Mouse (Mus musculus) right cerebral cortex, postnatal 25 days (tissue): ENCODE measurements around the gene Gm5134.
"Not testable (repeated sequence)": the region's sequence is repeated elsewhere in the genome, so short reads cannot be mapped to it uniquely, and the experiment has no call there.

Source experiments
- DNase-seq: peaks from one replicate; pipeline ENCODE4 v3.0.0; 2022

Gene Gm5134

GRCm38 (mm10) chr10:75940520-75940919 is 13.8 kb upstream of the Gm5134 start, which contains the start of gene Gm867:
TSS of gene Gm867 (minus strand) at chr10:75940672.
- no peak for DNase-seq

DNA sequence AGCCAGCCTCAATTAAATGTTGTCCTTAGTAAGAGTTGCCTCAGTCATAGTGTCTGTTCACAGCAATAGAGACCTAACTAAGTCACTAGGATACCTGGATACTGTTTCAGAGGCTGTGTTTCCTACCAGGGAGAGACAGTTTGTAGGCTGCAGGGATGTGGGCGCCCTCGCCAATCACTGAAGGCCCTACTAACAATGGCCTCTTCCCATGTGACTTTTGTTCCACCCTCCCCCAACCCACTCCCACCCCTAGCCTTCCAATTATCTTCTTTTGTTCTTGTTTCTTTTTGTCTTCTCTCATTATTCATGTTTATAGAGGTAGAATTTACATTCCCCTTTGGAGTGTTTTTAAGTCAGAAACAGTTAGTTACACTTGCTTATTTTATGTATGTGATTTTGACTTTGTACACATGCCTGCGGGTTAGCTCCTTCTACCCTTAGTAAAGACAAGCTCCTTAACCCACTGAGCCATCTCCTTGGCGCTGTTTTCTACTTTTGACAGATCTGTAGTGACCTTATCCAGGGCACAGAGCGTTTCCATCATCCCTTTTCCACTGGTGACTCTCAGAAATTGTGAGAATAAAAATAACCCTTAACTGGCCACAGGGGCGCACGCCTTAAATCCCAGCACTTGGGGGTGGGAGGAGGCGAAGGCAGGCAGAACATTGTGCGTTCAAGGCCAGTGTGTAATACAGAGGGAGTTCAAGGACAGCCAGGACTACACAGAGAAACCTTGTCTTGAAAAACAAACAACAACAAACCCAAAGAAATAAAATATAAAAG is 13.1 kb upstream of the Gm5134 start:
- DNase-seq = no peak

DNA sequence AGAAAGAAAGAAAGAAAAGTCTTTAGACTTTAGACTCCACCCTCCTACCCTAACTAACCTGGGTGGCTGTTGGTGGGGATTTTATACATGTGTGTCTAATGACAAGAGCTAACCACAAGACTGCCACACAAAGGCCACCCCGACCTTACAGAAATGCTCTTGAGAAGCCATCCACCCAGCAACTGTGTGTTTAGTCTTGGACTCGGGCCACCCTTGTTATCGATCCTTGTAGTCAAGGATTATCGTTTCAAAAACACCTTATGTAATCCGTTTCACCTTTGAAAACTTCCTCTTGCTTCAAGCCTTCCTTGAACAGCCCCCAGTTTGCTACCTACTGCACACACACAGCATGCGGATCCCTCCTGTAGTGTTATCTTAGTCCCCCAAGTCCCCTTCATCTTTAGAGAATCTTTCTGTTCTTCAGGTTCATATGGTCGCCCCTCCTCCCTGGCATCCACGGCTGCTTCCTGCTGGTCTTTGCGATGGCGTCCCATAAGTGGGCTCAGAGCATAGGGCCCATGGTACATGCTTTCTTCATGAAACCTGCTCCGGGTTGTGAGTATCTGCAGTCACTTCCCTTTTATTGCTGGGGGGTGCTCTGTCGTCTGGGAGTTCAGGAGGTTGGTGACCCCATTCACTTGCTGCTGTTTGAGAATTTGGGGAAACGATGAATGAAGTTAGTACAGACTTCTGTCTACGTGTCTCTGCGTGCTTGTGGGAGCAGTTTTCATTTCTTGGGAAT is 11.4 kb upstream of the Gm5134 start, which contains the start of gene Vpreb3:
TSS of gene Vpreb3 (plus strand) at position 322 of the 742 bp plus-strand sequence.
- DNase-seq = no peak

DNA sequence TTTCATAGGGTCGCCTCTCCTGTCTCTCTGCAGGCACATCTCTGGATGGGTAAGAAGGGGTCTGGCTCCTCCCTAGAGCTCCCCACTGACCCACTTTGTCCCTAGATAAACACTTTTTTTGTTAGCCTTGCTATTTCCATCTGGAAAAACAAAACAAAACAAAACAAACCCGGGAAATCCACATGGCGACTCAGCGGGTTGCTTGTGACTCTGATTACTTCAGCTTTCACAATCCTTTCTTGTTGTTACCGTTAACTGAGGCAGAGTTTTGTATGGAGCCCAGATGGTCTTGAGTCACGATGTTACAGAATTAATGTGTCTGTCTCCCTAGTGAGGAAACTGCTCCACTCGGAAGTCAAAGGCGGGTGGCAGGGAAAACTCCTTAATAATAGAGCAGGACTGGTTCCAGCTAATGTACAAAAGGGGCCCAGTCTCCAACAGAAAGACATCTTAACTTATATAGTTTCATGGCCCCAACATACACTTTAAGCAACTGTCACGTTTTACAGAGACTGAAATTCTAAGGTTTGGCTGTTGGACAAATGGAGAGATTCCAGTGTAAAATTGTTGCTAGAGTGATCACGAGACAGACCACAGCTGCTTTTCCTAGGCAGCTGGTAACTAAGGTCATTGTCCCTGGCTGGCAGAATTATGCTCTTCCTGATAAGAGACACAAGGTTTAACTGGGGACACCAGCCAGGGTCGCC is 10.1 kb upstream of the Gm5134 start:
- no peak for DNase-seq

DNA sequence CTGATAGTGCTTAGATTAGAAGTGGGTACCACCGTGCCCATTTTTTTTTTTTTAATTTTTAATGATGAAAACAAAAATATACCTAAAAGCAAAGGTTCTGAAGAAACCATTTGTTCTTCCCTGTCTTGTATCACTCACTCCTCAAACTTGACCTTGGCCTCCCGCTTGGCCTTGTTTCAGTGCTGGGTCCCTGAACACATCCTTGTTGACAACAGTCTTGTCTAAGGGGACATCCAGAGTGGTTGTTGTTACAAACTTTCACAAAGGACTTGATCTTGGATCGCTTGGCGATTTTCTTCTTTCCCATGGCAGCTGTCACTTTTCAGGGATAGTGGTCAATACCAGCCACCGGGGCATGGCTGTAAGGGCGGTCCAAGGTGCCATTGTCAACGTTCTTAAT is 9.1 kb upstream of the Gm5134 start:
- no peak for DNase-seq

- no peak for DNase-seq
Measured at GRCm38 (mm10) chr10:75945896-75946295, 8.4 kb upstream of the Gm5134 start.

DNA sequence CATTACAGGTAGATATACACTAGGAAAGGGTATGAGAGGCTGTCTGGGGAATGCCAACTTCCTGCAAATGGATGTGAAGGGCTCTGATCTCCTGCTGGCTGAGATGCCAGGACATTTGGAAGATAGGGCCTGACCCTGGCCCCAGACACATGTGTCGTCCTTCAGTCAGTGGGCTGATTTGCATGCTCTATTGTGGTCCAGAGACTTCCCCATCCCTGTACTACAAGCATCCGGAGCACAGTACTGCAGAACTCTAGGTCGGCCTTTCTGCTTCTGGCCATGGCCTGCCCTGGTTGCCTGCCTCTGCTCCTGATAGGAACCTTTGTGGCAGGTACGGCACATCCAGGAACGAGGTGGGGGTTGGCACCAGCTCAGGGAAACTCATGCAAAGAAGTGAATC is 6.2 kb upstream of the Gm5134 start:
- no peak for DNase-seq

DNA sequence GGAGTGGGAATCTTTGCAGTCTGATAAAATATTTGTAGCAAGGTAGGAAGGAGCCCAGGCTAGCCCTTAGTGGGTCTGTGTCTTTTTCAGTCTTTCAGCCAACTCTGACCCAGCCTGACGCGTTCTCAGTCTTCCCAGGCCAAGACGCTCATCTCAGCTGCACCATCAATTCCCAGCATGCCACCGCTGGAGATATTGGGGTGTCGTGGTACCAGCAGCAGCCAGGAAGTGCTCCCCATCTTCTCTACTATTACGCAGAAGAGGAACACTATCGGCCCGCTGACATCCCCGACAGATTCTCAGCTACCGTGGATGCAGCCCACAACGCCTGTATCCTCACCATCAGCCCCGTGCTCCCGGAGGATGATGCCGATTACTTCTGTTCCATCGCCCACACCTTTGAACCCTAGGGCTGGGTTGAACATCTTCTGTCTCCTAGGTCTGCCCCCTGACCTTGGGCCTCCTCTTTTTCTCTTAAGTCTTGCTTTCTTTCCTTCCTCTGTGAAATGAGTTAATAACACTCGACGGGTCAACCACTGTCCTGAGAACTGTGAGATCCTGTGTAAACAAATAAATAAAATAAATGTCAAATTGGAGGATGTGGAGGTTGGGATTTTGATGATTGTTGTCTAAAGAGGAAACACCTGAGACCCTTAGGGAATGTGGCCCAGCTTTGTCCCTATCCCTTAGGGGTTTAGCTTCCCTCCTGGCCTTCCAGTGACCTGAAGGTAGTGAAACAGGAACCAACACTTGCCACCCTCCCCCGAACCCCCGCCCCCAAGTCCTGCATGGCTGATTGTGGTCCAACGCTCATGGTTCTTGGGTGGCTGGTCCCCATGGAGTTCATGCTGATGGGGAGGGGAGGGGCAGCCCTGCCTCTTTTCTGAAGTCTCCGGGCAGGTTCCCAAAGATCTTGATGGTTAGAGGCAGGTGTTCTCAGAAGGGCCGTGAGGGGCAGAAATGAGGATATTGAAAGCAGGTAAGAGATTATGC is 5.0 kb upstream of the Gm5134 start:
- DNase-seq = no peak

- no peak for DNase-seq
Measured at GRCm38 (mm10) chr10:75950791-75951210, 3.5 kb upstream of the Gm5134 start.

GRCm38 (mm10) chr10:75951424-75952050 is 2.8 kb upstream of the Gm5134 start:
- no peak for DNase-seq

GRCm38 (mm10) chr10:75973846-75974245 is 19.5 kb downstream of the Gm5134 start:
- no peak for DNase-seq

- DNase-seq = no peak
Measured at GRCm38 (mm10) chr10:75975216-75975615, 20.9 kb downstream of the Gm5134 start.

DNA sequence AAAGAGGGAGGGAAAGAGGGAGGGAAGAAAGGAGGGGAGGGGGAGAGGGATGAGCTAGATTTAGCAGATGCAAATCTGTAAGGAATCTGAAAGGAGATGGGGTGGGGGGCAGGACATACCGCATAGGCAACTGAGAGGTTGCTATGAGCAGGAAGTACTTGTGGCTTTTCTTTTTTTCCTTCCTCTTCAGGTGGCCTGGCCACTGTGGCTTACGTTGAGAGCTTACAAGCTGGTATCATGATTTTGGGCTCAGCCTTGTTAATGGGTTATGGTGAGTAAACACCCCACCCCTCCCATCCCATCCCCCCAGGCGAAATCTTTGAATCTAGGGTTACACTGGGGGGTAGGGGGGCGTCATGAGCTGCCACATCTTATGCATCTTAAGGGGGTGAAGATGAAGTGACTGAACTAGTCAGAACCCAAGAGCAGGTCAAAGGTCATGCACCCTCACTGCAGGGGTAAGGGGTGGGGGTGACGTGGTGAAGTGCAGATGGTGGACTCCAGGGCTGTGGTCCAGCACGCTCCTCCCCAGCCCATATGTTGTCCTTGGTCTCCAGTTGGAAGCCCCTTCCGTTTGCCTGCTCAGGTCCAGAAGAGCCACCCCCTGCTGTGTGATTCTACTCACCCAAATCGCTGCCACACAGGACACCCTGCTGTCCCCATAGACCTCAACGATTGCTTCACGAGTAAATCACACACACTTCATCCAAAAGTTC is 24.0 kb downstream of the Gm5134 start:
- DNase-seq = no peak

DNA sequence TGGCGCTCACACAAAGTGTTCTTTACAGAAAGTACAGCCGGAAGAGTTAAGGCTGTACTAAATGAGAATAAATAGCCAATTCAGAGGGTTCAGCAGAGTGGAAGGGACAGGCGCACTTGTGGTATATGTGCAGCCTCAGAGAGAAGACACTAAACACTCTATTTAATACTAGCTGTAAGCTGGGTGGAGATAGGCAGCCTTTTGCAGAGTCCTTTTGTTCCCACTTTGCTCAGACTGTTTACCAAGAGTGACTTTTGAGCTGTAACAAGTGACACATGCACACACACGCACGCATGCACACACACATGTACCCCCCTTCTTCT is 24.5 kb downstream of the Gm5134 start:
- no peak for DNase-seq

DNA sequence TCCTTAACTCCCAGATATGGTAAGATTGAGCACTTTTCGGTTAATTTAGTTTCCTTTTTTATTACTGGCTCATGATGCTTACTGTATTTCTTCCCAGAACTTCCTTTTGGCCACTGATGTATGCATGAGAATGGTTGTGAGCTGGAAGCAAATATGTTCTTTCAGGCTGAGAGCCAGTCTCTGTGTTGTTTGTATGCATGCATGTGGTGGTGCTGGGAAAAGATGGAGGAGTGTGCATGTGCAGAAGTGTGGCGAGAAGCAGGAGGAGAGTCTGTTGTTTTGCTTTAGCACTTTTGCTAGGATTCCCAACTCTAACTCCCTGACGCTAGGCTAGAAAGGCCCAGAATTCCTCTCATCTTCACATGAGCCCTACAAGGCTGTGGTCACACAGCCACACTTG is 25.1 kb downstream of the Gm5134 start:
- DNase-seq = peak; percentile 11

GRCm38 (mm10) chr10:75990430-75991042 is 36.2 kb downstream of the Gm5134 start:
- DNase-seq = no peak

GRCm38 (mm10) chr10:75993616-75994240 is 39.4 kb downstream of the Gm5134 start:
- no peak for DNase-seq

- DNase-seq = not testable (repeated sequence)
Measured at GRCm38 (mm10) chr10:75994531-75995210, 40.4 kb downstream of the Gm5134 start.

DNA sequence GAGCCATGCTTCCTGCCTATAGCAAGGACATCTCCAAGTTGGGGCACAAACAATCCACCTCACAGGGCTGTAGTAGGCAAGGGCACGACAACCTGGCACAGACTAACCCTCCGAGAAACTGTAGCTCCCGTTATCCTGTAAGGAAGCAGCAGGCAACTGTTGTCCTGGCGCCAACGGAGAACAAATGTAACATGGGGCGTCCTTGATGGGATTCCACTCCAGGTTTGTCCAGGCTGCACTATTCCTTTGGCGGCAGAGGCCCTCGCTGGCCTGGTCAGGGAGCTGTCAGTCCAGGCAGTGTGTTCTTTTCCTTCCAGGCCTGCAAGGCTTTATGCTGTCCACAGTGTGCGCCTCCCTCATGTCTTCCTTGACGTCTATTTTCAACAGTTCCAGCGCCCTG is 41.1 kb downstream of the Gm5134 start:
- no peak for DNase-seq

DNA sequence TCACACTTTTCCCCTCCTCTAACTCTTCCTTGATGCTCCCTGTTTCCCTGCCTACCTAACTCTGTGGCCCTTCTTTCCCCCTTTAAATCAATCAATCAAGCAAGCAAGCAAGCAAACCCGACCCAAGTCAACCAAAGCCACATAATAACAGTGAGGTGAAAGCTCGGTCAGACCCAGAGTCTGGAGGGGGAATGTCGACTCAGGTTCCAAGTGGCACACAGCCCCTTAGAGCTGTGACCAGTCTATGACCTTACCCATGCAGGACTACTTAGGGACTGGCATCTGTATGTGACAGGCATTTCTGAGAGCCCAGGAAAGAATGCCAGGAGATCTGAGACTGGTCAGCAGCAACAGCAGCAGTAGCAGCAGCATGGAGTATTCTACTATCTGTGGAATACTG is 42.0 kb downstream of the Gm5134 start:
- DNase-seq = no peak
